ENCODE assay signal across 8 mouse cellular contexts in genomic region chr6:71989647-71990351, GRCm38 (mm10).
DNase-seq lines count a peak whose midpoint lies in the region; ATAC-seq and TF ChIP-seq lines count a peak whose summit lies in the region.

No protein-coding gene starts in this region.

- no peak overlapping the region for H3K4me2 ChIP-seq in forebrain, embryonic 12.5 days

- no peaks in the 10 kb centered on the region for H3K79me3 ChIP-seq in C2C12 (ENCODE audit: low read depth)

- H3K27ac ChIP-seq in forebrain, embryonic 12.5 days: peak overlapping the region; percentile 64; the same call in 1 of the 2 replicates
- H3K27ac ChIP-seq in limb, embryonic 10.5 days: peak overlapping the region; percentile 87

- no peak for TF ChIP-seq CTCF in C2C12 (IDR thresholded peaks at IDR 0.05; ENCODE audit: control insufficient read depth, insufficient read depth, insufficient read length)

- H3K79me2 ChIP-seq in C2C12 (ENCODE audit: control insufficient read depth, insufficient read depth): no peaks in the 10 kb centered on the region

- DNase-seq in cerebellum, adult 11-12 months: peak; percentile 96
- no peak for DNase-seq in cerebellum, adult 8-10 months
- peak; percentile 68 for DNase-seq in limb, embryonic 10.5 days (ENCODE audit: low spot score)
- peak; percentile 63 for DNase-seq in neural tube, embryonic 10.5 days (ENCODE audit: extremely low spot score, low spot score)
- no peak for DNase-seq in frontal cortex, adult 2 months (ENCODE audit: extremely low spot score in 1 of 2, low spot score in 1 of 2)
- DNase-seq in ovary, postnatal 36 days (ENCODE audit: low spot score): no peak

- H3K36me3 ChIP-seq in C2C12 (ENCODE audit: control insufficient read depth, insufficient read depth): no peaks in the 10 kb centered on the region
- H3K36me3 ChIP-seq in forebrain, embryonic 12.5 days (replicated peaks): no peaks in the 10 kb centered on the region
- H3K36me3 ChIP-seq in limb, embryonic 10.5 days: no peaks in the 10 kb centered on the region

- no peak overlapping the region for H3K9ac ChIP-seq in forebrain, embryonic 12.5 days

- H3K27me3 ChIP-seq in C2C12 (ENCODE audit: control insufficient read depth, insufficient read depth, insufficient read length): no peaks in the 10 kb centered on the region
- H3K27me3 ChIP-seq in forebrain, embryonic 12.5 days: no peaks in the 10 kb centered on the region
- H3K27me3 ChIP-seq in limb, embryonic 10.5 days (ENCODE audit: low read depth, poor library complexity, severe bottlenecking): no peaks in the 10 kb centered on the region

- peaks cover 7% of the 10 kb centered on the region; the same call in 1 of the 2 replicates for H3K4me1 ChIP-seq in forebrain, embryonic 12.5 days
- peaks cover 39% of the 10 kb centered on the region for H3K4me1 ChIP-seq in limb, embryonic 10.5 days

- no peak overlapping the region for H3K4me3 ChIP-seq in C2C12 (ENCODE audit: insufficient read depth, poor library complexity, severe bottlenecking)
- H3K4me3 ChIP-seq in forebrain, embryonic 12.5 days (replicated peaks): no peak overlapping the region
- peak overlapping the region; percentile 18; the same call in 1 of the 2 replicates for H3K4me3 ChIP-seq in limb, embryonic 10.5 days

- ATAC-seq in forebrain, embryonic 12.5 days (ENCODE audit: low FRiP score): no peak

- 59% methylated on average over 8 of the region's 8 CpGs for WGBS in forebrain, embryonic 12.5 days
- WGBS in limb, embryonic 10.5 days: 16% methylated on average over 8 of the region's 8 CpGs

- H3ac ChIP-seq in C2C12 (ENCODE audit: control insufficient read depth, insufficient read length, low read depth): peak overlapping the region; percentile 1

- H3K9me3 ChIP-seq in forebrain, embryonic 12.5 days: no peaks in the 10 kb centered on the region
- H3K9me3 ChIP-seq in limb, embryonic 10.5 days (replicated peaks): no peaks in the 10 kb centered on the region

TF ChIP-seq in C2C12, 6 proteins besides CTCF, POLR2A, EP300 and RAD21:
- TF ChIP-seq MYOG (IDR thresholded peaks at IDR 0.05; ENCODE audit: control insufficient read depth, extremely low read depth, insufficient read length) (no peak), MYOD1 (IDR thresholded peaks at IDR 0.05; ENCODE audit: control insufficient read depth, insufficient read length, low read depth) (peak; percentile 79), MAX (IDR thresholded peaks at IDR 0.05) (peak; percentile 30)

Comparison
In these comparisons a context has a peak if more than half of its experiments do, and no peak if none do; other contexts are left out.
1. DNase-seq: peak in cerebellum, adult 11-12 months (single experiment), limb, embryonic 10.5 days (single experiment) and neural tube, embryonic 10.5 days (single experiment); none in cerebellum, adult 8-10 months (single experiment), frontal cortex, adult 2 months (0 of 2) and ovary, postnatal 36 days (single experiment).